Mouse (Mus musculus) layer of hippocampus, postnatal 10 days (tissue): ENCODE results near the gene Tsr3. TPM values are rescaled to one million over a fixed set of nuclear protein-coding genes. Genes with fewer than 3 reads are reported as not detected.
A peak's percentile ranks its signal among the peaks of the same experiment; 100 is the strongest.

Experiments used
- DNase-seq, 2 experiments: peaks; one replicate each; pipeline ENCODE4 v3.0.0; 2021; ENCODE audit warnings: low spot score in 2 of 2
- total RNA-seq, 2 experiments: library from RNA; stranded (reverse); gene quantifications; 2 replicates each; pipeline ENCODE4 v1.2.3; 2021

Tsr3 gene
- total RNA-seq, 2 experiments from 2014 or later: 31.0 to 35.6 TPM

DNA sequence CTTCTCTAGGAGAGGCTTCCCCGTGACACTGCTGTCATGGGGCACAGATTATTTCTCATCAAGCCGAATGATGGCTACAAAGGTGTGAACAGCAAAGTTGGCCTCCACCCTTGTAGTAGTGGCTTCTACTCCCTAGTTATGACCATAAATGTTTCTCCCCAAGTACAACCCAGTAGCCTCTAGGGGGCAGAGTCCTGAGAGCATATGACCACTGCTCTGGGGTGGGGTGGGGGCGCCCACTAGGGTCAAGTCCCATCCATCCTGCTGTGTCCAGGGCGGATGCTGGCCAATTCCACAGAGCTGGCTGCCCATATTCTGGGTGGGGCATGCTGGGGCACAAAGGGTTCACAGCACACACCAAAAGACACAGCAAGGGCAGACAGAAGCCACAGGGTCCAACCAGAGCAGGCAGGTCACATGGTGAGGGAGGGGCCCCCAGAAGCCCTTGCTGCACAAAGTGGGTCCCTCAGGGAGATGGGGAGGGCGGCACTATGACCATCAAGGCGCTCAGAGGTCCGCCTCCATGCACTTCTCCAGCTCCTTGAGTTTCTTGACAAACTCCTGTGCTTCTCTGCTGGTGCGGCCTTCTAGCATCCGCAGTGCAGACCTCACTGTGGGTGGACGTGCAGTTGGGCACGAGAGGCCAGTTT, 3.3 kb downstream of the Tsr3 start:
- DNase-seq: no peak

DNA sequence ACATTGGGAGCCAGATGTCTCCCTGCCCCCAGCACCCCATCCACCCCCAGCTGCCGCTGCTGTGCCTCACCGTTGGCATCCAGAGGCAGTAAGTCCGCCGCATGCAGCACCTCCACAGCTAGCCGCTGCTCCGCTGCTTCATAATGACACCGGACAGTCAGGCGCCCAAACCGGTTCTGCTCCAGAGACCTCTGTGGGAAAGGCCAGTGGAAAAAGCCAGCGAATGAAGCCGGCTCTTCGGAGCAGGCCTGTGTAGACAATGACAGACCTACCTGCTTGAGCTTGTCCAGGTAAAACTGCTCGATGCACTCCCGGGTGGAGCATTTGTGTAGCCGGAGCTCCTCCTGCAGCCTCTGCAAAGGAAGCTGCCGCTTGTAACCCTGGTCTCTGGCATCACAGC, 4.3 kb downstream of the Tsr3 start:
- DNase-seq: no peak

DNA sequence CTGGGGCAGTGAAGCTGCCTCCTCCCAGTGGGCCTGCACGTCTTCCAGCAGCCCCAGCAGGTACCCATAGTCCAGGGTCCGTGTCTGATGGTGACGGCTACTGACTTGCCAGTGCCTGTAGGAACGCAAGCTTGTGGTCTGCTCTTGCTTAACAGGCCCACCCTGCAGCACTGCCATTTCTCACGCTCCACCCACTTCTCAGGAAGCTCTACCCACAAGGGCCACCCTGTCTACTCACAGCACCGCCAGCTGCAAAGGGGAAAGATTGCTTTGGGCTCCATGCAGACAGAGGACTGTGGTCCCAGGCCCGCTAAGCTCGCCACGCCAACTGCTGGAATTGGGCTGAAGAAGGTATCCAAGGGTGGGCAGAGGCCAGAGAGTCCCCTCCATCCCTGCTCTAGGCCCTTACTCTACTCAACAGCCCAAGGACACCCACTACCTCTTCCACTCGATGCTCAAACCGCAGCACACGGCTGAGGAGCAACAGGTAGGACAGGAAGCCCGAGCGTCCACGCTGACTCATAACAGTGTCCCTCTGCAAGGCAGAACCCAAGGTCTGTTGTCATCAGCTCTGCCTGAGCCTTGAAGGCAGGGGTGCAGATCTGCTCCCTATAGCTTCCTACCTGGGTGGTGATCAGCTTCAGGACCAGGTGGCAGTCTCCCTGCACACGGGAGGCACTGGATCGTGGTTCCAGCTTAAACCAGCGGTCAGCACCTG, 8.2 kb downstream of the Tsr3 start:
- DNase-seq: no peak

DNA sequence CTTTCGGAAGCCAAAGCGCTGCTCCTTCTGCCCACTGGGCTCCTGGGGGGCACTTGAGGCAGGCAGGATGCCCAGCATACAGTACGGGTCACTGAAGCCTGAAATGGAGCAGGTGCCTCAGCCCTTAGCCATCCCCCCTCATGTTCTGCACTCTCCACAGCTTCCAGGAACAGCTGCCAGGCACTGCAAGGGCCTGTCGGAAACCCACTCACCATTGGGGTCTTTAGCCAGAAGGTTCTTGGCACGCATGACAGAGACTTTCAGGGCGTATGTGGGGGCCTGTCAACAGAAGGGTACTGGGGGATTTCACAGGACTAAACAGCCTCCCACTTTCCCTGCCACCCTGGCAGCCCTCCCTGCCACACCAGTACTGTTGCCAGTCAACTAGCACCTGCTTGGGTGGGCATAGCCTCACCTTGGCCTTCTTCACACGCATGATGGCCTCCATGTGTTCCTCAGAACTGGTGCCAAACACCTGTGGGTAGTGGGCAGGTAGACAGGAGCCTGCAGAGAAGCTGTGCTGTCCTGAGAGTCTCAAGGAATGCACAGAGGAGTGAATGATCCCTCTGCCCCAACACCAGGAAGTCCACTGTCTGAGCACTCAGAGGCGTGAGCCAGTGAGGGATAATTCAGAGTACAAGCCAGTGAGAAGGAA, 10.3 kb downstream of the Tsr3 start:
- DNase-seq: no peak

DNA sequence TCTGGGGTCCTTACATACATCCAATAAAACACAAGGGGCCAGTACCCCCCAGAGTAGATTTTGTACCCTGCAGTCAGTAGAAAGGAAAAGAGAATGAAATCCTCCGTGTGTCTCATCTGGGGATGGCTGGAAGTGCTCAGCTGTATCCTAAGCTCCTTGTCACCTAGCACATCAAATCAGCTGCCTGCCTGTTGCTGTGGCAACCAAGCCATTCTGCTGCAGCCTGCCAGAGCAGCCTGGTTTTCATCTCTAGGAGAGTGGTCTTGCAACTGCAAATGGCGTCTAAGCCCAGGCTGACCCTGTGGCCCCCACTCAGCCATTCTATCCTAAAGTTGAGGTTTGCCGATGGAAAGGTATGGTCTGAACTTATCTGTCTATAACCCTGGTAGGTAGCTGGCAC, 12.7 kb downstream of the Tsr3 start:
- DNase-seq: no peak

DNA sequence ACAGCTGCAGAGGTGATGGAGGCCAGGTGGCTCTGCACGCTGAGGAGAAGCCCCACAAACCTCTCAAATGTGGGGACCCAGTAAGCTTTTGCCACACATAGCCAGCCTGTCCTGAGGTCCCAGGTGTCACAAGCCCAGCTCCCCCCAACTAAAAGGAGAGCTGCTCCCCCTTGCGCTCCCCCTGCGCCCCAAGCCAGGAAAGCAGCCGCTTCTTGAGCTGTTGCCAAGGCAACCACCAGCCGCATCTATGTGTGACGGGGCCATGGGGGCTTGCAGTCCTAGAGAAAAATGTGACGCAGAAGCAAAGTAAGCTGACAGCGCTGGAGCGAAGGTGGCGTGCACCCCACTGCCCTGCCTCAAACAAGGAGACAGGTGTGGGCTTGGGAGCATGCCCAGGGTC, 13.8 kb downstream of the Tsr3 start:
- peak; percentile 52 to 58 for DNase-seq

DNA sequence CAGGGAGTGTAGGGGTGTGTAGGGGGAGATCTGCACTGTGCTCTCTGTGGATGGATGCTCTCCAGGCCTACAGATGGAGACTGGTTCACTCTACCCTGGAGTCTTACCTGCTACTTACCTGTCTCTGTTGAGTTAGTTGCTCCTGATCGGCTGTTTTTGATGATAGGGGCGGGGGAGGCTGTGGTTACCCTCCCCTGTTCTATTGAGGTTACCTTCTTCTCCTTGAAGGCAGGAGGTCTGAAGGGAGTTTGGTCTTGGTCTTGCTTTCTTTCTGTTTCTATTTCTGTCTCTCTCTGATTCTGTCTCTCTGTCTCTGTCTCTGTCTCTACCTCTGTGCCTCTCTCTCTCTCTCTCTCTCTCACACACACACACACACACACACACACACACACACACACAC, 15.1 kb downstream of the Tsr3 start:
- no peak for DNase-seq

DNA sequence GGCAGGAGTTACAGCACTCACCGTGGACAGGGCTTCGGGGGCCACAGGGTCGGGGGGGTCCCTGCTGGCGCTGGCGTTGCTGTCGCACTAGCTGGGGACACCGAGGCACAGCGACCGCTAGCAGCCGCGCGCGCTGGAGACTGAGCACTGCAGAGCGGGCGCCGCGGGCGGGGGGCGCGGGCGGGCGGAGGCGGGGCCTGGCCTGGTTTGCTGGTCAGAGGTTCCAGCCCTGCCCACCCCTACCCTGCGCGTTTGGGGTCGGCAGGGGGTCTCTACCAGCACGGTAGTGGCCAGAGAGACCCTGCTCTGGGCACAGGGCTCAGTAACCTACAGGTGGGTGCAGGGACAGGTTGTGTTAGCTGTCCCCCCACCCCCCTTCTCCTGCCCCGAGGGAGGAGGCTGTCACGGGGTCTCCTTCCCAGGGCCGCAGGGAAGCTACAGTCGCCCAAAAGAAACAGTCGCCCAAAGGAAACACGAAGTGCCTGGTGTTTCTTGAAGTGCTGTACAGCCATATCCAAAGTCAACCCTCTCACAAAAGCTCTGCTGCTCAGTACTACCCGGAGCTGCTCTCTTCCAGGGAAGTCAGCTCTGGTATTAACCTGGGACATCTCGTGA, 16.3 kb downstream of the Tsr3 start, which contains the start of gene Baiap3:
Gene Baiap3, minus strand, starts transcription at position 225 of the 615 bp plus-strand sequence.
- no peak for DNase-seq

DNA sequence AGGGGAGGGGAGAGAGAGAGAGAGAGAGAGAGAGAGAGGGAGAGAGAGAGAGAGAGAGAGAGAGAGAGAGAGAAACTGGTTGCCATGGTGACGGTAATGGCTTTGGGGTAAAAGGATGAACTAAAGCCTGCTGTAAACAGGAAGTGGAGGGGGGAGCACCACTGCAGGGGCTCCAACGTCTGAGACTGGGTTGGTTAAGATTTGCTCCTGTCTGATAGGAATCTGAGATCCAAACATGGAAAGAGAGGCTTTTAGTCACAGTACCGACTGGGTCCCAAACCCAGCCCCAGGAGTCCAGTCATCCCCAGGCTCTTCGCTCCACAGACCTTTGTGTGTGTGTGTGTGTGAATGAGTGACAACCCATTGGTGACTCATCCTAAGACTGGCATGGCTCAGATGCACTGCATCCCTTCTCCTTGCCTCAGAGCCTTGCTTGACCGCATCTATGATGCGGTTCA, 17.9 kb downstream of the Tsr3 start:
- no peak for DNase-seq

DNA sequence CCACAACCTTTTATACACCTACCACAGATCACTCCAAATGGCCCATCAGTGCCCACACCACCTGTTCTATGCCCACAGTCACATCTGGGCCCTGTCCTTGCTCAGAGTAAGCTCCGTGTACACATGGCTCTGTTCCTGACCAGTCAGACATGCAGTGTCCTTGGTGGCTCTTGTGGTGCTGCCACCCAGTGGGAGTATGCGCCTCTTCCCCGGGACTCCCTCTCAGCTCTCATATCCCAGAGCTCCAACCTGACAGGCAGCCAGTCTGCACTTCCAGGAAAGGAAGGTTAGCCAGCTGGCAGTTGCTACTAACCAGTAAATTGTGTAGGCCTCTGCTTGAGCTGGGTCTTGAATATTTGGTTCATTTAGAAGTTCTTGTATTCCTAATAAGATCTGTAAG, 24.5 kb downstream of the Tsr3 start:
- peak; percentile 44 to 60 for DNase-seq

DNA sequence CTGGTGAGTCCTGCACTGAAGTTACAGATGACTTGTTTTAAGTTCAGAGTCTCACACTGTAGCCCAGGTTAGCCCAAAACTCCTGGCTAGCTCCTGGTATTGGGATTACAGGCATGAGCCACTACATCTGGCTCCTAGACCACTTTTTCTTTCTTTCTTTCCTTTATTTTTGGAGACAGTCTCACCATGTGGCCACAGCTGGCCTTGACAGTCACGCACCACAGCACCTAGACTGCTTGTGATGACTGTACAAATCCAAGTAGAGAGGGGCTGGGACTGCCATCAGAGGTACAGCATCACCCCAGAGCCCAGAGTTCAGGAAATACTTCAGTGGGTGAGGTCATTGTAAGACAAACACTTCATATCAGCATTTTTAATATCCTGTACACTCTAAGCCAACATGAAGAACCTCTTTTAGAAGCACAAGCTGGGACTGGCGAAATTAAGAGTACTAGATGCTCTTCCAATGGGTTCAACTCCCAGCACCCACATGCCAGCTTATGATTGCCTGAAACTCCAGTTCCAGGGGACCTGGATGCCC, 30.9 kb downstream of the Tsr3 start:
- no peak for DNase-seq

DNA sequence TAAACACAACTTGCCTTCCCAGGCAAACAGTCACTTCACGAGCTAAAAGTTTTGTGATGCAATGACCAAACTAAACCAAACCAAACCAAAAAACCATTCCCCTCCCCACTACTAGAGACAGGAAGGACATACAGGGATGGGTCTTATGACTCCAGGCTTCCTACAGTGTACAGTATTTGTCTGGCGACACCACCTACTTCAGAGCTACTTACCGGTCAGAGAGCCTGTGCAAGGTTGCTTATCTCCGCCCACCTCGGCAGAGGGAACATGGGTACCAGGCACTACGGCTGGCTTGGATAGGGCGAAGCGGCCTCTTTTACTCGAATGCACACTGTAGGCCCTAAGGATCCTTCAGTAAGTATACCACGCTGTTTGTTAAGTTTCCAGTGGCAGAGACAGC, 32.4 kb downstream of the Tsr3 start:
- no peak for DNase-seq

DNA sequence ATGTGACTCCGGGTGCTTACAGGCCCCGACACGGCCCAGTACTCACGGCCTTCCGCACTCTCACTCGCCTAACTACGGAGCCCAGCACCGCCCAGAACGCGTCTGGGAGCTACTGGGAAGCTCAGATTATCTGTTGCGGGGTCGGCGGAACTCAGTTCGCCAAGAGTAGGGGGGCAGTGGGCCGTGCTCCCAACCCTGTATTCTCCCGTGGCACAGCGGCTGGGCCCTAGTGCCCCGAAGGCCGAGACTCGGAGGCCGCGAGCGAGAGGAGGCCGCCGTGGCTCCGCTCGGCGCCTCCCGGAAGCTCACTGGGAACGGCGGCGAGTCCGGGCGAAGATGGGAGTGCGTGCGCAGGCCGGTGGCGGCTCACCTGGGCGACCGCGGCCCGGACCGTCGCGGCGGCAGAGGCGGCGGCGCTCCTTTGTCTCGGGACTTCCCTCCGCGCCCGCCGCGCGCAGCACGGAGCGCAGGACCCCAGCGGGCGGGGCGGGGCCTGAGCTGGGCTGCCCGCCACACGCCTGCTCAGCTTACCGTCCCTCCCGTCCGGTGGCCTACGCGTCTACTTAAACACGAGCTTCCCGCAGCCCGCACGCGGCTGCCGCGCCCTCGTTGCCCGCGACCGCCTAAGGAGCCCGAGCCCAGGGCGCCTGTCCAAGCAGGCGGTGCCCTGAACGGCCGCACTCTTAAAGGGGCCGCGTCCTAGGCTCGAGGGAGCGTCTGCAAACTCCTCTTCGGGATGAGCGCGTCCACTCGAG, 33.2 kb downstream of the Tsr3 start:
- peak; percentile 64 to 95 for DNase-seq

DNA sequence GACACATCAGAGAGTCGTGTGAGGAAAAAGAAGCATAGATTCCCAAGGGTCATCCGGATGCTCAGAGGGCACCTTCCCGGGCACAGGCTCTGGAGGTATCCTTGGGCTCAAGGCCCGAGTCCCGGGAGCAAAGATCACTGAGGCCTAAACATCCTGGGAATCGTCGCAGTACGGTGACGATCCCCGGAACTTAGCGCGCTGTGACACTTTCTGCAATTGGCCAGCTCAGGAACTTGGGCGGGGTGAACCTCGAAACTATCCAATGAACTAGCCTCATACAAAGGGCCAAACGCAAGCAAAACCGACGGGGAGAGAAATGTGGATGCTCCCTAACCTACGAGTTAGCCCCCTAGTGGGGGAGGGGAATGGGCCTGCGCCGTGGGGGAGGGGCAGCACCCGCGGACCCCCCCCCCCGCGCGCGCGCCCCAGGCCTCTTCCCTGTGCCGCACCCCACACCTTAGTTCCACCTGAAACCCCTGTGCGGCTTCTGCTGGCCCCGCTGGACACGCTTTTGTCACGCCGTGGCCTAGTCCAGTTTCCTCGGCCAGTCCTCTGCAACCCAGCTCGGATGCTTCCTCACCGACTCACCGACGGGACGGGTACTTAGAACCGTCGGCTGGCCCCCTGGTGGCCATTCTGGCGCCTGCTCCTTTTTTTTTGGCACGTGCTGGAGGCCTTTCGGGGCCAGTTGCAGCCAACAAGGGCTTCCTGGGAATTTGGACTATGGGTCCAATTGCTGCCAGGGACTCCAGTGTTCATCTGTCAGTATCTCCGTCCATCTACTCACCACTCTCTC, 33.9 kb downstream of the Tsr3 start:
- peak; percentile 98 to 99 for DNase-seq

DNA sequence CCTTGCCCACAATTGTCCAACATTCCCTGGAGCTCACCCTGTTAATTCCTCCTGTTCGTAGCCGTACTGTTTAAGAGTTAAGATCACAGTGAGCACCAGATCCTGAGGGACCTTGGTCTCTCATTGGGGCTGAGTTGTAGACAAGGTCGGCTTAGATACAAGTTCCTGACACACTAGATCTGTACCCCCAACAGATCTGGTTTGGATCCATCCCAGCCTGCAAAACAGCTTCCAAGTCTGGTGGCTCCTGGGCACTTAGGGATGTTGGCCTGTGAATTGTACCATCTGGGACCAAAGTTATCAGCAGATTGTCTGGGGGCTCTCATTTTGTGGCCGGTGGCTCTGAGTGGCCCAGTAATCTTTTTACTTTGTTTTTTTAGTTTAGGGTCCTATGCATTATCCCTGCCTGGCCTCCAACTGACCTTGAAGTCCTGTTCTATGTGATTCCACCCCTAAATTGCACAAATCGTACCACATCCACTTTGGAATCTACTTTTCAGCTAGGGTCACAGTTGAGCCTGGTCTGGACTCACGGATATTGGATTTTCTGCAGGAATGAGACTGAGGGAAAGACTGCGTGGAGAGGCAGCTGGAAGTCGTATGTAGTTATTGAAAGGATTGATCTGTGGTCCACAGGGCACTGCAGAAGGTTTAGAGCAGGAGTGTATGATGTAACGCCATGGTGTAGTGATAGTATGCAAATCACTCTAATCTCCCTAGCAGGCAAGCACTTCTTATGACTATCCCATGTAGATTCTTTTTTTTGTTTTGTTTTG, 34.8 kb downstream of the Tsr3 start, which contains the start of gene Ube2i:
Gene Ube2i, minus strand, starts transcription at position 52 of the 776 bp plus-strand sequence.
- DNase-seq: peak in 1 of 2 experiments; percentile 17

DNA sequence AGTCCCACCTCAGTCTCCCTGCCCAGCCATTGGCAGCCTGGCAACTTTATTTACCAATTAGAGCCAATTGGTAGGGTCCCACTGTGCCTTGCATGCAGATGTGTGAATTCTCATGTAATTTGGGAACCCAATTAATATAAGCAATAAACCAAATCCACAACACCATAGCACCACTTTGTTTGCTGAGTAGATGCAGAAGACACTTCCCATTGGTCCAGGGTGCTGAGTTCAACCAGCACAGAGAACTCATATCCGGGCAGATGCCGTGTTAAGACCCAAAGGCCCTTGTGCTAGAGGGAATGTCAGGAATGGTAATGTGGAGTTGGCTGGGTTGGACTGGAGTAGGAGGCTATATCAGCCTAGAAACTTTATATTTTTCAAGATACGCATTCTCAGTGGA, 35.9 kb downstream of the Tsr3 start:
- DNase-seq: no peak

DNA sequence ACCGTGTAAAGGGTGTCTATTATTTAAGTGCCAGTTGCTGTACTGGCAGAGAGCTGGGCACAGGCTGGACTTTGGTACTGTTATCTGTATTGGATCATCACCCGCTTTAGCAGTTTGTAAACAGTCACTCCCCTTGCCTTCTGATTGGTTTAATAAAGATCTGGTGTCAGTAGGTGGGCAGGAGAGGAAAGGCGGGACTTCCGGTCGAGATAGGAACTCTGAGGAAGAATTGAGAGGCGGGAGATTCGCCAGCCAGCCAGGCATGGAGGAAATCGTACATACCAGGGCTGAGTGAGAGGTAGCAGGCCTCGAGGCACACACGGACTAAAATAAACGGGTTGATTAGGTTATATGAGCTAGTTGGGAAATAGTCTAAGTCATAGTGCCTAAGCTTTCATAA, 42.2 kb downstream of the Tsr3 start:
- DNase-seq: no peak

DNA sequence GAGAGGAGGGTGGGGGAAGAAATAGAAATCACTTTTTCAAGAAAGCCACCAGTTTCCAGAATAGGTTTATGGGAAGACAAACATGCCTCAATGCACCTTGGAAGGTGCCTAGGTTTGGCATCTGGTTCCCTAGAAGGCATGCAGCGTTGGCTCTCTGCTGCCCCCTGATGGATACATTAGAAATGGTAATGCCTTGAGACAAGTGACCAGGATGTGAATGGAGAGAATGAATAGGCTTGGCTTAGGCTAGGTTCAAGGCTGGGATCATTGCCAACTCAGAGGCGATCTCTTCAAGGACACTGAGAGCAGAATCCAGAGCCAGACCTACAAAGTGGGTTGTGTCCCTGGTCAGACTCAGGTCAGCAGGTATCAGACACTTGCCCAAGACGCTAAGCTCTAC, 45.1 kb downstream of the Tsr3 start:
- peak; percentile 51 to 64 for DNase-seq

DNA sequence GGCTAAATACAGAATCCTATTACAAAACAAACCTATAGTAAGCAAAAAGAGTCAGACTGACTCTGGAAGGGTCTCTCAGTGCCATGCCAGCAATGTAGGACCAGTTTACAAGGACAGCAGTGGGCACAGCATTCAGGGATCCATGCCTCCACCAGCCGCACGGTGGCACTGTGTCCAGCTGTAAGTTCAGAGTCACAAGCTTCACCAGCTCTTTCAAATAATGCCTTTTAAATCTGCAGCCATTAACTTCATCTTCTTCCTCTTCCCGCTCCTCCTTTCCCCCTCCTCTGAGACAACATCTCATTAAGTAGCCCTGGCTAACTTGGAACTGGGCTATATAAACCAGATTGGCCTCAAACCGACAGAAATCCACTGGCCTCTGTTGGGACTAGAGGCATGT, 48.9 kb downstream of the Tsr3 start:
- peak; percentile 51 to 67 for DNase-seq
